Mouse (Mus musculus) CH12.LX (cell line): ENCODE measurements at regions not wholly inside any gene's neighbourhood (a gene's known extent, or its start where the extent isn't known, plus 50 kb on each side); places are given as distances from the start of the nearest gene placed in this dataset.

Experiments used
- DNase-seq: peaks from one replicate; pipeline ENCODE4 v3.0.0-alpha.2; 2013; ENCODE audit errors: extremely low read depth
- H3K27ac ChIP-seq: 2 replicates; pipeline ENCODE4 v1.5.1; 2012; ENCODE audit warnings: low read depth, mild to moderate bottlenecking, control low read depth, moderate library complexity; ENCODE audit not compliant: insufficient read depth
- H3K27me3 ChIP-seq: replicated peaks from 2 replicates; pipeline ENCODE3; 2012; ENCODE audit warnings: inconsistent platforms
- H3K36me3 ChIP-seq, 2 experiments: replicated peaks in 1 of 2; 2 replicates each; pipeline versions ENCODE3 to v1.6.1; 2012; ENCODE audit warnings: inconsistent platforms in 1 of 2, low read length in 1 of 2, mild to moderate bottlenecking in 1 of 2, mixed read lengths in 1 of 2, moderate library complexity in 1 of 2; ENCODE audit not compliant: control insufficient read depth in 1 of 2, insufficient read depth in 1 of 2
- H3K4me1 ChIP-seq, 2 experiments: 2 replicates each; pipeline ENCODE4 v1.6.1; 2012; ENCODE audit warnings: inconsistent platforms in 1 of 2, moderate library complexity in 1 of 2; ENCODE audit not compliant: insufficient read depth in 2 of 2, control insufficient read depth in 1 of 2
- H3K4me2 ChIP-seq: 2 replicates; pipeline ENCODE4 v1.6.1; 2012; ENCODE audit warnings: low read depth, mild to moderate bottlenecking, control low read depth; ENCODE audit not compliant: poor library complexity, insufficient read depth, severe bottlenecking
- H3K4me3 ChIP-seq, 3 experiments: fragments of 150-350 bp in 1 of 3; sonication (generic) in 1 of 3; replicated peaks in 1 of 3; 2 replicates each; pipeline versions ENCODE3 to v1.5.1; 2011 to 2012; ENCODE audit warnings: low read depth in 2 of 3, low read length in 2 of 3, mild to moderate bottlenecking in 2 of 3, moderate library complexity in 2 of 3, control low read depth in 1 of 3, improper control_type of control experiment in 1 of 3, inconsistent platforms in 1 of 3, mixed read lengths in 1 of 3; ENCODE audit not compliant: poor library complexity in 1 of 3
- H3K79me2 ChIP-seq: replicated peaks from 2 replicates; pipeline ENCODE4 v1.6.1; 2012; ENCODE audit warnings: mild to moderate bottlenecking, moderate library complexity; ENCODE audit not compliant: control insufficient read depth, poor library complexity, insufficient read depth, severe bottlenecking; ENCODE audit errors: extremely low read depth
- H3K9ac ChIP-seq: 2 replicates; pipeline ENCODE4 v1.6.1; 2012; ENCODE audit warnings: low read depth, mild to moderate bottlenecking, control low read depth, moderate library complexity; ENCODE audit not compliant: insufficient read depth
- H3K9me3 ChIP-seq: replicated peaks from 2 replicates; pipeline ENCODE3; 2012; ENCODE audit warnings: low read length, inconsistent platforms, mixed read lengths
- BHLHE40 ChIP-seq: IDR thresholded peaks from 2 replicates; pipeline ENCODE4 v1.6.1; 2011; ENCODE audit warnings: mild to moderate bottlenecking, low read depth, low read length, improper control_type of control experiment
- CHD1 ChIP-seq: IDR thresholded peaks from 2 replicates; pipeline ENCODE4 v1.6.1; 2012; ENCODE audit warnings: low read depth, low read length, improper control_type of control experiment, inconsistent platforms
- CTCF ChIP-seq, 2 experiments: IDR thresholded peaks in 1 of 2; conservative IDR thresholded peaks in 1 of 2; 2 replicates each; pipeline ENCODE4 v1.5.1; 2011 to 2012; ENCODE audit warnings: low read depth in 2 of 2, low read length in 2 of 2, improper control_type of control experiment in 1 of 2, inconsistent platforms in 1 of 2, mild to moderate bottlenecking in 1 of 2, moderate library complexity in 1 of 2
- ELF1 ChIP-seq: IDR thresholded peaks from 2 replicates; pipeline ENCODE4 v1.6.1; 2014; ENCODE audit warnings: low read depth, mild to moderate bottlenecking, inconsistent platforms, low read length, improper control_type of control experiment
- EP300 ChIP-seq: IDR thresholded peaks from 2 replicates; pipeline ENCODE4 v1.6.1; 2011; ENCODE audit warnings: low read length, improper control_type of control experiment
- IRF4 ChIP-seq: IDR thresholded peaks from 2 replicates; pipeline ENCODE4 v1.6.1; 2014; ENCODE audit warnings: low read depth, mild to moderate bottlenecking, inconsistent platforms, low read length, improper control_type of control experiment
- KAT2A ChIP-seq: IDR thresholded peaks from 2 replicates; pipeline ENCODE4 v1.6.1; 2012; ENCODE audit warnings: low read length, improper control_type of control experiment, inconsistent platforms; ENCODE audit not compliant: insufficient replicate concordance
- MAFK ChIP-seq: IDR thresholded peaks from 2 replicates; pipeline ENCODE4 v1.6.1; 2011; ENCODE audit warnings: low read length, improper control_type of control experiment; ENCODE audit not compliant: insufficient replicate concordance
- MAZ ChIP-seq: IDR thresholded peaks from 2 replicates; pipeline ENCODE4 v1.6.1; 2012; ENCODE audit warnings: low read depth, mild to moderate bottlenecking, inconsistent platforms, low read length, improper control_type of control experiment, moderate library complexity
- MEF2A ChIP-seq: IDR thresholded peaks from 2 replicates; pipeline ENCODE4 v1.6.1; 2014; ENCODE audit warnings: low read depth, mild to moderate bottlenecking, inconsistent platforms, low read length, improper control_type of control experiment, borderline replicate concordance
- MXI1 ChIP-seq: IDR thresholded peaks from 2 replicates; pipeline ENCODE4 v1.6.1; 2011; ENCODE audit warnings: mild to moderate bottlenecking, low read depth, low read length, improper control_type of control experiment
- NRF1 ChIP-seq: IDR thresholded peaks from 2 replicates; pipeline ENCODE4 v1.6.1; 2014; ENCODE audit warnings: low read depth, mild to moderate bottlenecking, inconsistent platforms, low read length, improper control_type of control experiment, moderate library complexity
- POLR2A ChIP-seq: IDR thresholded peaks from 2 replicates; pipeline ENCODE4 v1.6.1; 2011; ENCODE audit warnings: low read depth, mild to moderate bottlenecking, improper control_type of control experiment, low read length
- POLR2AphosphoS2 ChIP-seq: IDR thresholded peaks from 2 replicates; pipeline ENCODE4 v1.6.1; 2011; ENCODE audit warnings: low read depth, low read length, improper control_type of control experiment
- RAD21 ChIP-seq: IDR thresholded peaks from 2 replicates; pipeline ENCODE4 v1.6.1; 2011; ENCODE audit warnings: low read depth, mild to moderate bottlenecking, low read length, improper control_type of control experiment, moderate library complexity
- TBP ChIP-seq: conservative IDR thresholded peaks from 2 replicates; pipeline ENCODE4 v1.6.1; 2011; ENCODE audit warnings: low read depth, low read length, improper control_type of control experiment
- ZC3H11A ChIP-seq: IDR thresholded peaks from 2 replicates; pipeline ENCODE4 v1.6.1; 2012; ENCODE audit warnings: low read depth, mild to moderate bottlenecking, inconsistent platforms, low read length, improper control_type of control experiment
- ZKSCAN1 ChIP-seq: IDR thresholded peaks from 2 replicates; pipeline ENCODE4 v1.6.1; 2012; ENCODE audit warnings: low read depth, inconsistent platforms, low read length, improper control_type of control experiment, borderline replicate concordance
- ZNF384 ChIP-seq: IDR thresholded peaks from 2 replicates; pipeline ENCODE4 v1.6.1; 2012; ENCODE audit warnings: low read depth, low read length, improper control_type of control experiment, inconsistent platforms
- dilution Hi-C: fragments of 300-500 bp; cut with MboI; formaldehyde crosslinking; loops from 2 replicates; pipeline ENCODE4 v1.14.3; 2020; ENCODE audit warnings: low sequenced_read_pairs; ENCODE audit not compliant: extremely low pct_unique_long_range_greater_than_20kb, extremely low pct_ligation_motif_present
- in situ Hi-C: fragments of 300-500 bp; cut with MboI; formaldehyde crosslinking; loops from 3 replicates; pipeline ENCODE4 v1.14.3; 2019; ENCODE audit warnings: low sequenced_read_pairs, low pct_ligation_motif_present, low pct_unique_long_range_greater_than_20kb, mixed read lengths

GRCm38 (mm10) chr2:8536842-8537241 lies 1027.5 kb upstream of the Celf2 start:
- no peak overlapping the region for H3K4me2 ChIP-seq
- H3K27me3 ChIP-seq = no peaks in the 10 kb centered on the region
- H3K79me2 ChIP-seq = no peaks in the 10 kb centered on the region
- TF ChIP-seq RAD21 (peak; percentile 26), POLR2A (no peak), CTCF (conservative IDR thresholded peaks at IDR 0.05 in 1 of 2, IDR thresholded peaks at IDR 0.05 in 1 of 2; ENCODE audit: low read depth in 2 of 2, low read length in 2 of 2) (0 out of 4 replicates have a peak, but pooled peaks of 1 of the 2 experiments have one; percentile 4), EP300 (no peak), ZNF384 (no peak), CHD1 (no peak)
- no peaks in the 10 kb centered on the region for H3K9me3 ChIP-seq
- no peaks in the 10 kb centered on the region for H3K36me3 ChIP-seq
- DNase-seq = no peak
- H3K27ac ChIP-seq = no peak overlapping the region
- dilution Hi-C loops = no loop called here
- no peak overlapping the region for H3K9ac ChIP-seq
- in situ Hi-C loops = no loop called here
- H3K4me1 ChIP-seq = no peaks in the 10 kb centered on the region
- H3K4me3 ChIP-seq = no peak overlapping the region

GRCm38 (mm10) chr2:8498466-8498865 lies 989.1 kb upstream of the Celf2 start:
- dilution Hi-C loops = no loop called here
- in situ Hi-C loops = no loop called here

GRCm38 (mm10) chr2:8477827-8478528 lies 968.6 kb upstream of the Celf2 start:
- H3K36me3 ChIP-seq = no peaks in the 10 kb centered on the region
- no peak overlapping the region for H3K4me2 ChIP-seq
- H3K4me1 ChIP-seq = no peaks in the 10 kb centered on the region
- no peak overlapping the region for H3K9ac ChIP-seq
- no peak for DNase-seq
- dilution Hi-C loops (no loop called here), in situ Hi-C loops (no loop called here)
- no peaks in the 10 kb centered on the region for H3K27me3 ChIP-seq
- no peak for TF ChIP-seq BHLHE40
- no peak for TF ChIP-seq MAZ
- TF ChIP-seq CHD1 = no peak
- no peak for TF ChIP-seq KAT2A
- TF ChIP-seq ZC3H11A = no peak
- no peak for TF ChIP-seq MAFK
- H3K4me3 ChIP-seq = no peak overlapping the region
- H3K9me3 ChIP-seq = no peaks in the 10 kb centered on the region
- H3K79me2 ChIP-seq = no peaks in the 10 kb centered on the region
- H3K27ac ChIP-seq = no peak overlapping the region

More at GRCm38 (mm10) chr2:8498466-8498865, 989.1 kb upstream of the Celf2 start:
- TF ChIP-seq BHLHE40 (no peak), RAD21 (no peak), ELF1 (no peak), CHD1 (no peak), IRF4 (no peak), MXI1 (no peak), ZKSCAN1 (no peak), NRF1 (no peak), MAFK (no peak), MEF2A (no peak), TBP (no peak), POLR2AphosphoS2 (no peak)
- TF ChIP-seq, all 38 proteins: peak for 0
- no peak overlapping the region for H3K9ac ChIP-seq
- H3K4me1 ChIP-seq = no peaks in the 10 kb centered on the region
- no peaks in the 10 kb centered on the region for H3K79me2 ChIP-seq
- H3K27ac ChIP-seq = no peak overlapping the region
- DNase-seq = no peak
- no peak overlapping the region for H3K4me2 ChIP-seq
- no peaks in the 10 kb centered on the region for H3K27me3 ChIP-seq
- no peaks in the 10 kb centered on the region for H3K9me3 ChIP-seq
- H3K4me3 ChIP-seq = no peak overlapping the region
- H3K36me3 ChIP-seq = no peaks in the 10 kb centered on the region
